Mouse (Mus musculus) midbrain, embryonic 14.5 days (tissue): ENCODE measurements around the gene Awat1. TPM values are rescaled to one million over a fixed set of nuclear protein-coding genes. Genes with fewer than 3 reads are reported as not detected.
A peak's percentile ranks its signal among the peaks of the same experiment; 100 is the strongest.

Source experiments
- ATAC-seq: fragments of 200-750 bp; cut with Nextera tagmentation; 2 replicates; pipeline ENCODE4 v1.8.0; 2017; ENCODE audit warnings: moderate number of reproducible peaks, moderate library complexity; ENCODE audit not compliant: low FRiP score, low TSS enrichment
- DNase-seq: peaks from one replicate; pipeline ENCODE4 v3.0.0-alpha.2; 2015
- H3K27ac ChIP-seq: fragments of 300-500 bp; sonication (generic); replicated peaks from 2 replicates; pipeline ENCODE4 v1.5.1; 2014; ENCODE audit warnings: mild to moderate bottlenecking, low read depth, low read length, moderate library complexity
- H3K27me3 ChIP-seq: fragments of 300-500 bp; sonication (generic); 2 replicates; pipeline ENCODE4 v1.6.1; 2014; ENCODE audit warnings: low read length, control low read depth, mixed read lengths; ENCODE audit not compliant: control insufficient read depth, insufficient read depth
- H3K36me3 ChIP-seq: fragments of 300-500 bp; sonication (generic); 2 replicates; pipeline ENCODE4 v1.6.1; 2014; ENCODE audit warnings: low read length, control low read depth; ENCODE audit not compliant: control insufficient read depth, insufficient read depth
- H3K4me1 ChIP-seq: fragments of 300-500 bp; sonication (generic); 2 replicates; pipeline ENCODE4 v1.6.1; 2014; ENCODE audit warnings: mild to moderate bottlenecking, antibody characterized with exemption, low read length, control low read depth; ENCODE audit not compliant: control insufficient read depth, insufficient read depth
- H3K4me2 ChIP-seq: fragments of 300-500 bp; sonication (generic); 2 replicates; pipeline ENCODE4 v1.6.1; 2014; ENCODE audit warnings: mild to moderate bottlenecking, low read length, moderate library complexity
- H3K4me3 ChIP-seq: fragments of 300-500 bp; sonication (generic); replicated peaks from 2 replicates; pipeline ENCODE4 v1.5.1; 2014; ENCODE audit warnings: low read depth, low read length
- H3K9ac ChIP-seq: fragments of 300-500 bp; sonication (generic); replicated peaks from 2 replicates; pipeline ENCODE4 v1.6.1; 2014; ENCODE audit warnings: mild to moderate bottlenecking, low read length, moderate library complexity
- H3K9me3 ChIP-seq: fragments of 300-500 bp; sonication (generic); 2 replicates; pipeline ENCODE4 v1.6.1; 2016; ENCODE audit warnings: low read length, control low read depth, mixed read lengths; ENCODE audit not compliant: control insufficient read depth
- WGBS: fragments of 180-500 bp; shearing (Covaris S2); extraction: QIAGEN DNeasy Blood & Tissue Kit; methylation state at CpG from one replicate; pipeline ENCODE4 v1.1.7; 2014; 5-methylcytosine and 5-hydroxymethylcytosine counted together
- polyA plus RNA-seq: library from polyadenylated mRNA; unstranded; fragments of >200 nt; fragmentation: Nextera tagmentation; extraction: Ambion mirVana; gene quantifications from 2 replicates; pipeline ENCODE4 v1.2.1, GENCODE M21; 2014

The Awat1 gene
- polyA plus RNA-seq, result not detected in 2 replicates

- H3K4me1 ChIP-seq, result no peaks in the 10 kb centered on the region
- H3K27ac ChIP-seq, result no peak within 1 kb of the TSS
- H3K4me3 ChIP-seq, result no peak within 1 kb of the TSS
- H3K4me2 ChIP-seq, result no peak within 1 kb of the TSS
- H3K36me3 ChIP-seq, result no peaks in the 10 kb centered on the region
- ATAC-seq (no peak), DNase-seq (no peak)
- H3K27me3 ChIP-seq, result no peaks in the 10 kb centered on the region
- H3K9me3 ChIP-seq, result no peaks in the 10 kb centered on the region
- WGBS, result 76% methylated on average over 1 of the region's 1 CpGs
- no peak within 1 kb of the TSS for H3K9ac ChIP-seq
Measured at GRCm38 (mm10) chrX:100571951-100572350, at the start of gene Awat1. Gene Awat1 (plus strand): TSS chrX:100572251.

GRCm38 (mm10) chrX:100524471-100524870 lies 47.6 kb upstream of the Awat1 start, which contains the start of gene Dgat2l6:
Gene Dgat2l6 (plus strand): TSS chrX:100524838.
- no peak within 1 kb of the TSS for H3K4me3 ChIP-seq
- H3K27ac ChIP-seq, result no peak within 1 kb of the TSS
- no peaks in the 10 kb centered on the region for H3K36me3 ChIP-seq
- 0 out of 2 replicates have a peak, but pooled peaks cover 5% of the 10 kb centered on the region for H3K27me3 ChIP-seq
- H3K4me1 ChIP-seq, result no peaks in the 10 kb centered on the region
- H3K9me3 ChIP-seq, result no peaks in the 10 kb centered on the region
- no peak within 1 kb of the TSS for H3K4me2 ChIP-seq
- WGBS, result 84% methylated on average over 4 of the region's 4 CpGs
- H3K9ac ChIP-seq, result no peak within 1 kb of the TSS
- DNase-seq (no peak), ATAC-seq (no peak)

- no peaks in the 10 kb centered on the region for H3K9me3 ChIP-seq
- H3K36me3 ChIP-seq, result no peaks in the 10 kb centered on the region
- no peaks in the 10 kb centered on the region for H3K27me3 ChIP-seq
- H3K4me1 ChIP-seq, result no peaks in the 10 kb centered on the region
- no peak for ATAC-seq
- H3K4me3 ChIP-seq, result no peak overlapping the region
- 85% methylated on average over 3 of the region's 3 CpGs for WGBS
- H3K27ac ChIP-seq, result no peak overlapping the region
- H3K4me2 ChIP-seq, result no peak overlapping the region
- DNase-seq, result no peak
- no peak overlapping the region for H3K9ac ChIP-seq
Measured at GRCm38 (mm10) chrX:100556026-100556425, 16.0 kb upstream of the Awat1 start.

- H3K27ac ChIP-seq, result no peak overlapping the region
- H3K4me2 ChIP-seq, result no peak overlapping the region
- H3K9ac ChIP-seq, result no peak overlapping the region
- no peaks in the 10 kb centered on the region for H3K27me3 ChIP-seq
- no peaks in the 10 kb centered on the region for H3K36me3 ChIP-seq
- 82% methylated on average over 3 of the region's 3 CpGs for whole genome bisulfite sequencing
- H3K4me3 ChIP-seq, result no peak overlapping the region
- H3K4me1 ChIP-seq, result no peaks in the 10 kb centered on the region
- no peak for ATAC-seq
- DNase-seq, result no peak
- H3K9me3 ChIP-seq, result no peaks in the 10 kb centered on the region
Measured at GRCm38 (mm10) chrX:100565696-100566095, 6.4 kb upstream of the Awat1 start.

GRCm38 (mm10) chrX:100594791-100595190 lies 22.7 kb downstream of the Awat1 start, which contains the start of gene P2ry4:
Gene P2ry4 (minus strand): TSS chrX:100594869.
- H3K27ac ChIP-seq, result no peak within 1 kb of the TSS
- H3K9ac ChIP-seq, result no peak within 1 kb of the TSS
- no peak within 1 kb of the TSS for H3K4me2 ChIP-seq
- no peaks in the 10 kb centered on the region for H3K9me3 ChIP-seq
- no peaks in the 10 kb centered on the region for H3K36me3 ChIP-seq
- DNase-seq, result no peak
- ATAC-seq, result no peak
- WGBS, result 62% methylated on average over 4 of the region's 4 CpGs
- no peaks in the 10 kb centered on the region for H3K27me3 ChIP-seq
- H3K4me3 ChIP-seq, result no peak within 1 kb of the TSS
- H3K4me1 ChIP-seq, result no peaks in the 10 kb centered on the region

- no peaks in the 10 kb centered on the region for H3K4me1 ChIP-seq
- 25% methylated on average over 5 of the region's 5 CpGs for WGBS
- no peak overlapping the region for H3K27ac ChIP-seq
- no peak overlapping the region for H3K4me3 ChIP-seq
- no peak overlapping the region for H3K4me2 ChIP-seq
- no peaks in the 10 kb centered on the region for H3K9me3 ChIP-seq
- H3K27me3 ChIP-seq, result no peaks in the 10 kb centered on the region
- ATAC-seq (no peak), DNase-seq (peak; percentile 65)
- H3K36me3 ChIP-seq, result no peaks in the 10 kb centered on the region
- H3K9ac ChIP-seq, result no peak overlapping the region
Measured at GRCm38 (mm10) chrX:100597439-100597838, 25.4 kb downstream of the Awat1 start.

GRCm38 (mm10) chrX:100599755-100600154 lies 27.7 kb downstream of the Awat1 start:
- H3K27me3 ChIP-seq, result no peaks in the 10 kb centered on the region
- H3K9me3 ChIP-seq, result no peaks in the 10 kb centered on the region
- H3K9ac ChIP-seq, result no peak overlapping the region
- ATAC-seq, result no peak
- 78% methylated on average over 4 of the region's 4 CpGs for WGBS
- H3K27ac ChIP-seq, result no peak overlapping the region
- H3K4me3 ChIP-seq, result no peak overlapping the region
- no peak overlapping the region for H3K4me2 ChIP-seq
- no peaks in the 10 kb centered on the region for H3K36me3 ChIP-seq
- no peak for DNase-seq
- H3K4me1 ChIP-seq, result no peaks in the 10 kb centered on the region

- ATAC-seq (no peak), DNase-seq (no peak)
- 57% methylated on average over 1 of the region's 1 CpGs for WGBS
- Histone ChIP-seq H3K27ac (no peak within 1 kb of the TSS), H3K4me3 (no peak within 1 kb of the TSS), H3K36me3 (no peaks in the 10 kb centered on the region), H3K9me3 (no peaks in the 10 kb centered on the region), H3K4me1 (no peaks in the 10 kb centered on the region), H3K9ac (no peak within 1 kb of the TSS), H3K27me3 (peaks cover 3% of the 10 kb centered on the region; the same call in 1 of the 2 replicates), H3K4me2 (no peak within 1 kb of the TSS)
Measured at GRCm38 (mm10) chrX:100605314-100605713, 33.3 kb downstream of the Awat1 start, which contains the start of gene Arr3. Gene Arr3 (plus strand): TSS chrX:100605497.

GRCm38 (mm10) chrX:100618488-100618887 lies 46.4 kb downstream of the Awat1 start:
- DNase-seq (no peak), ATAC-seq (no peak)
- no peak overlapping the region for H3K9ac ChIP-seq
- no peak overlapping the region for H3K4me2 ChIP-seq
- no peaks in the 10 kb centered on the region for H3K9me3 ChIP-seq
- 77% methylated on average over 3 of the region's 3 CpGs for WGBS
- H3K4me1 ChIP-seq, result no peaks in the 10 kb centered on the region
- H3K27me3 ChIP-seq, result no peaks in the 10 kb centered on the region
- H3K36me3 ChIP-seq, result peaks cover 8% of the 10 kb centered on the region
- no peak overlapping the region for H3K4me3 ChIP-seq
- no peak overlapping the region for H3K27ac ChIP-seq
